Mouse (Mus musculus) CH12.LX (cell line): ENCODE measurements around the gene Klk9. TPM values are rescaled to one million over a fixed set of nuclear protein-coding genes. Genes with fewer than 3 reads are reported as not detected.

Experiments used
- DNase-seq: peaks from one replicate; pipeline ENCODE4 v3.0.0-alpha.2; 2013; ENCODE audit errors: extremely low read depth
- H3K27ac ChIP-seq: 2 replicates; pipeline ENCODE4 v1.5.1; 2012; ENCODE audit warnings: low read depth, mild to moderate bottlenecking, control low read depth, moderate library complexity; ENCODE audit not compliant: insufficient read depth
- H3K27me3 ChIP-seq: replicated peaks from 2 replicates; pipeline ENCODE3; 2012; ENCODE audit warnings: inconsistent platforms
- H3K36me3 ChIP-seq, 2 experiments: replicated peaks in 1 of 2; 2 replicates each; pipeline versions ENCODE3 to v1.6.1; 2012; ENCODE audit warnings: inconsistent platforms in 1 of 2, low read length in 1 of 2, mild to moderate bottlenecking in 1 of 2, mixed read lengths in 1 of 2, moderate library complexity in 1 of 2; ENCODE audit not compliant: control insufficient read depth in 1 of 2, insufficient read depth in 1 of 2
- H3K4me1 ChIP-seq, 2 experiments: 2 replicates each; pipeline ENCODE4 v1.6.1; 2012; ENCODE audit warnings: inconsistent platforms in 1 of 2, moderate library complexity in 1 of 2; ENCODE audit not compliant: insufficient read depth in 2 of 2, control insufficient read depth in 1 of 2
- H3K4me2 ChIP-seq: 2 replicates; pipeline ENCODE4 v1.6.1; 2012; ENCODE audit warnings: low read depth, mild to moderate bottlenecking, control low read depth; ENCODE audit not compliant: poor library complexity, insufficient read depth, severe bottlenecking
- H3K4me3 ChIP-seq, 3 experiments: fragments of 150-350 bp in 1 of 3; sonication (generic) in 1 of 3; replicated peaks in 1 of 3; 2 replicates each; pipeline versions ENCODE3 to v1.5.1; 2011 to 2012; ENCODE audit warnings: low read depth in 2 of 3, low read length in 2 of 3, mild to moderate bottlenecking in 2 of 3, moderate library complexity in 2 of 3, control low read depth in 1 of 3, improper control_type of control experiment in 1 of 3, inconsistent platforms in 1 of 3, mixed read lengths in 1 of 3; ENCODE audit not compliant: poor library complexity in 1 of 3
- H3K79me2 ChIP-seq: replicated peaks from 2 replicates; pipeline ENCODE4 v1.6.1; 2012; ENCODE audit warnings: mild to moderate bottlenecking, moderate library complexity; ENCODE audit not compliant: control insufficient read depth, poor library complexity, insufficient read depth, severe bottlenecking; ENCODE audit errors: extremely low read depth
- H3K9ac ChIP-seq: 2 replicates; pipeline ENCODE4 v1.6.1; 2012; ENCODE audit warnings: low read depth, mild to moderate bottlenecking, control low read depth, moderate library complexity; ENCODE audit not compliant: insufficient read depth
- H3K9me3 ChIP-seq: replicated peaks from 2 replicates; pipeline ENCODE3; 2012; ENCODE audit warnings: low read length, inconsistent platforms, mixed read lengths
- CHD1 ChIP-seq: IDR thresholded peaks from 2 replicates; pipeline ENCODE4 v1.6.1; 2012; ENCODE audit warnings: low read depth, low read length, improper control_type of control experiment, inconsistent platforms
- CHD2 ChIP-seq: IDR thresholded peaks from 2 replicates; pipeline ENCODE4 v1.6.1; 2011; ENCODE audit warnings: low read length, improper control_type of control experiment
- CTCF ChIP-seq, 2 experiments: IDR thresholded peaks in 1 of 2; conservative IDR thresholded peaks in 1 of 2; 2 replicates each; pipeline ENCODE4 v1.5.1; 2011 to 2012; ENCODE audit warnings: low read depth in 2 of 2, low read length in 2 of 2, improper control_type of control experiment in 1 of 2, inconsistent platforms in 1 of 2, mild to moderate bottlenecking in 1 of 2, moderate library complexity in 1 of 2
- ELF1 ChIP-seq: IDR thresholded peaks from 2 replicates; pipeline ENCODE4 v1.6.1; 2014; ENCODE audit warnings: low read depth, mild to moderate bottlenecking, inconsistent platforms, low read length, improper control_type of control experiment
- ETS1 ChIP-seq: conservative IDR thresholded peaks from 2 replicates; pipeline ENCODE4 v1.6.1; 2012; ENCODE audit warnings: low read depth, mild to moderate bottlenecking, inconsistent platforms, low read length, improper control_type of control experiment, moderate library complexity
- HCFC1 ChIP-seq: IDR thresholded peaks from 2 replicates; pipeline ENCODE4 v1.6.1; 2012; ENCODE audit warnings: low read depth, mild to moderate bottlenecking, inconsistent platforms, low read length, improper control_type of control experiment
- IRF4 ChIP-seq: IDR thresholded peaks from 2 replicates; pipeline ENCODE4 v1.6.1; 2014; ENCODE audit warnings: low read depth, mild to moderate bottlenecking, inconsistent platforms, low read length, improper control_type of control experiment
- JUN ChIP-seq: IDR thresholded peaks from 2 replicates; pipeline ENCODE4 v1.6.1; 2011; ENCODE audit warnings: low read depth, mild to moderate bottlenecking, low read length, improper control_type of control experiment, moderate library complexity; ENCODE audit not compliant: insufficient read depth
- JUND ChIP-seq: conservative IDR thresholded peaks from 2 replicates; pipeline ENCODE4 v1.6.1; 2011; ENCODE audit warnings: low read depth, low read length, improper control_type of control experiment
- KAT2A ChIP-seq: IDR thresholded peaks from 2 replicates; pipeline ENCODE4 v1.6.1; 2012; ENCODE audit warnings: low read length, improper control_type of control experiment, inconsistent platforms; ENCODE audit not compliant: insufficient replicate concordance
- MAZ ChIP-seq: IDR thresholded peaks from 2 replicates; pipeline ENCODE4 v1.6.1; 2012; ENCODE audit warnings: low read depth, mild to moderate bottlenecking, inconsistent platforms, low read length, improper control_type of control experiment, moderate library complexity
- MEF2A ChIP-seq: IDR thresholded peaks from 2 replicates; pipeline ENCODE4 v1.6.1; 2014; ENCODE audit warnings: low read depth, mild to moderate bottlenecking, inconsistent platforms, low read length, improper control_type of control experiment, borderline replicate concordance
- MYC ChIP-seq: IDR thresholded peaks from 2 replicates; pipeline ENCODE4 v1.6.1; 2011; ENCODE audit warnings: low read depth, mild to moderate bottlenecking, improper control_type of control experiment, low read length
- NELFE ChIP-seq: IDR thresholded peaks from 2 replicates; pipeline ENCODE4 v1.6.1; 2011; ENCODE audit warnings: low read depth, low read length, improper control_type of control experiment
- PAX5 ChIP-seq: IDR thresholded peaks from 2 replicates; pipeline ENCODE4 v1.6.1; 2012; ENCODE audit warnings: low read length, inconsistent platforms, mixed read lengths
- POLR2A ChIP-seq: IDR thresholded peaks from 2 replicates; pipeline ENCODE4 v1.6.1; 2011; ENCODE audit warnings: low read depth, mild to moderate bottlenecking, improper control_type of control experiment, low read length
- POLR2AphosphoS2 ChIP-seq: IDR thresholded peaks from 2 replicates; pipeline ENCODE4 v1.6.1; 2011; ENCODE audit warnings: low read depth, low read length, improper control_type of control experiment
- RCOR1 ChIP-seq: conservative IDR thresholded peaks from 2 replicates; pipeline ENCODE4 v1.6.1; 2012; ENCODE audit warnings: low read depth, mild to moderate bottlenecking, inconsistent platforms, low read length, improper control_type of control experiment
- SMC3 ChIP-seq: IDR thresholded peaks from 2 replicates; pipeline ENCODE4 v1.6.1; 2011; ENCODE audit warnings: low read depth, low read length, improper control_type of control experiment
- TBP ChIP-seq: conservative IDR thresholded peaks from 2 replicates; pipeline ENCODE4 v1.6.1; 2011; ENCODE audit warnings: low read depth, low read length, improper control_type of control experiment
- UBTF ChIP-seq: IDR thresholded peaks from 2 replicates; pipeline ENCODE4 v1.6.1; 2012; ENCODE audit warnings: low read depth, mild to moderate bottlenecking, inconsistent platforms, low read length, improper control_type of control experiment, moderate library complexity
- ZC3H11A ChIP-seq: IDR thresholded peaks from 2 replicates; pipeline ENCODE4 v1.6.1; 2012; ENCODE audit warnings: low read depth, mild to moderate bottlenecking, inconsistent platforms, low read length, improper control_type of control experiment
- ZMIZ1 ChIP-seq: IDR thresholded peaks from 2 replicates; pipeline ENCODE4 v1.6.1; 2012; ENCODE audit warnings: low read depth, mild to moderate bottlenecking, inconsistent platforms, low read length, improper control_type of control experiment
- ZNF384 ChIP-seq: IDR thresholded peaks from 2 replicates; pipeline ENCODE4 v1.6.1; 2012; ENCODE audit warnings: low read depth, low read length, improper control_type of control experiment, inconsistent platforms
- dilution Hi-C: fragments of 300-500 bp; cut with MboI; formaldehyde crosslinking; loops from 2 replicates; pipeline ENCODE4 v1.14.3; 2020; ENCODE audit warnings: low sequenced_read_pairs; ENCODE audit not compliant: extremely low pct_unique_long_range_greater_than_20kb, extremely low pct_ligation_motif_present
- in situ Hi-C: fragments of 300-500 bp; cut with MboI; formaldehyde crosslinking; loops from 3 replicates; pipeline ENCODE4 v1.14.3; 2019; ENCODE audit warnings: low sequenced_read_pairs, low pct_ligation_motif_present, low pct_unique_long_range_greater_than_20kb, mixed read lengths
- polyA plus RNA-seq: library from polyadenylated mRNA; unstranded; fragments of >175 nt; gene quantifications from 2 replicates; pipeline ENCODE4 v1.2.1, GENCODE M21; 2012; ENCODE audit warnings: low read depth; ENCODE audit not compliant: insufficient read length
- total RNA-seq, 2 experiments: library from RNA; depleted of rRNA; stranded (reverse); fragments of 300-350 nt in 1 of 2; fragments of >200 nt in 1 of 2; gene quantifications; 2 replicates each; pipeline ENCODE4 v1.2.3; 2012 to 2014

Gene Klk9
- total and polyA plus RNA-seq, 3 experiments, result 0.08 TPM; not detected in 2

DNA sequence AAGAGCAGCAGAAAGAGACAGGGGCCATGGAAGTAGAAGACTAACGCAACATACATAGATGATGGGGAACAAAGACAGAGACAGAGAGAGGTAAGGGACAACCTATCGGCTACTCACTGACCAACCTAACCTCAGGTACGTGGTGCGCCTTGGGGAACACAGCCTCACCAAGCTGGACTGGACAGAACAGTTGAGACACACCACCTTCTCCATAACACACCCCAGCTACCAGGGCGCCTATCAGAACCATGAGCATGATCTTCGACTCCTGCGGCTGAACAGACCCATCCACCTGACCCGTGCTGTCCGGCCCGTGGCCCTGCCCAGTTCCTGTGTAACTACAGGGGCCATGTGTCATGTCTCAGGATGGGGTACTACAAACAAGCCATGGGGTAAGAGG lies 21.0 kb upstream of the Klk9 start:
- in situ Hi-C loops, result no loop called here
- DNase-seq, result no peak
- no peak overlapping the region for H3K9ac ChIP-seq
- TF ChIP-seq IRF4, result no peak
- TF ChIP-seq HCFC1, result no peak
- TF ChIP-seq UBTF, result no peak
- no peak for TF ChIP-seq ZC3H11A
- no peak for TF ChIP-seq CHD1
- no peak for TF ChIP-seq NELFE
- TF ChIP-seq JUN, result no peak
- TF ChIP-seq POLR2A, result no peak
- no peak for TF ChIP-seq JUND
- TF ChIP-seq, all 38 proteins: peak for 0
- H3K27me3 ChIP-seq, result peaks cover 77% of the 10 kb centered on the region
- no peak overlapping the region for H3K27ac ChIP-seq
- no peaks in the 10 kb centered on the region for H3K79me2 ChIP-seq
- no peaks in the 10 kb centered on the region for H3K9me3 ChIP-seq
- no peak overlapping the region for H3K4me2 ChIP-seq
- H3K4me3 ChIP-seq, result no peak overlapping the region
- dilution Hi-C loops, result no loop called here
- no peaks in the 10 kb centered on the region for H3K36me3 ChIP-seq
- H3K4me1 ChIP-seq, result no peaks in the 10 kb centered on the region

DNA sequence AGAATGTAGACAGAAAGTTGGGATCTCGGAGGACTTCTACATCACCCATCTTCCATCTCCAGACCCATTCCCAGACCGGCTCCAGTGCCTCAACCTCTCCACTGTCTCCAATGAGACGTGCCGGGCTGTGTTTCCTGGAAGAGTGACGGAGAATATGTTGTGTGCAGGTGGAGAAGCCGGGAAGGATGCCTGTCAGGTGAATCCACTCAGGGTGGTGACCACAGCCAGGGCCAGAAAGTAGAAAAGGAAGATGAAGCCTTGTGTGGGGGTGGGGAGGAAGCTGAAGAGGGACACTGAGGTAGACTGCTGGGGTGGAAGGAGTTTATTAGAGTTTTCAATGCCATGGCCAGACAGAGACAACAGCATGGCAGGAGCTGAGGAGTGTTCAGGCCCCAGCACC lies 19.8 kb upstream of the Klk9 start:
- no peak for DNase-seq
- in situ Hi-C loops, result no loop called here
- no peaks in the 10 kb centered on the region for H3K4me1 ChIP-seq
- no peaks in the 10 kb centered on the region for H3K79me2 ChIP-seq
- no peak for TF ChIP-seq ELF1
- no peak for TF ChIP-seq ETS1
- TF ChIP-seq MYC, result no peak
- no peak for TF ChIP-seq IRF4
- TF ChIP-seq CTCF (conservative IDR thresholded peaks at IDR 0.05 in 1 of 2, IDR thresholded peaks at IDR 0.05 in 1 of 2; ENCODE audit: low read depth in 2 of 2, low read length in 2 of 2), result no peak
- no peak for TF ChIP-seq POLR2A
- TF ChIP-seq HCFC1, result no peak
- no peak for TF ChIP-seq MEF2A
- no peak for TF ChIP-seq KAT2A
- TF ChIP-seq SMC3, result no peak
- no peak for TF ChIP-seq RCOR1
- no peak for TF ChIP-seq ZMIZ1
- TF ChIP-seq PAX5, result no peak
- no peak for TF ChIP-seq CHD2
- TF ChIP-seq TBP, result no peak
- no peak for TF ChIP-seq ZNF384
- TF ChIP-seq POLR2AphosphoS2, result no peak
- TF ChIP-seq MAZ, result no peak
- TF ChIP-seq JUND, result no peak
- peaks cover 82% of the 10 kb centered on the region for H3K27me3 ChIP-seq
- no peak overlapping the region for H3K4me3 ChIP-seq
- no peaks in the 10 kb centered on the region for H3K36me3 ChIP-seq
- no peaks in the 10 kb centered on the region for H3K9me3 ChIP-seq
- dilution Hi-C loops, result no loop called here
- H3K27ac ChIP-seq, result no peak overlapping the region
- H3K4me2 ChIP-seq, result no peak overlapping the region
- no peak overlapping the region for H3K9ac ChIP-seq
